Mouse (Mus musculus): ENCODE data around the gene Olfr130.

The Olfr130 gene

DNA sequence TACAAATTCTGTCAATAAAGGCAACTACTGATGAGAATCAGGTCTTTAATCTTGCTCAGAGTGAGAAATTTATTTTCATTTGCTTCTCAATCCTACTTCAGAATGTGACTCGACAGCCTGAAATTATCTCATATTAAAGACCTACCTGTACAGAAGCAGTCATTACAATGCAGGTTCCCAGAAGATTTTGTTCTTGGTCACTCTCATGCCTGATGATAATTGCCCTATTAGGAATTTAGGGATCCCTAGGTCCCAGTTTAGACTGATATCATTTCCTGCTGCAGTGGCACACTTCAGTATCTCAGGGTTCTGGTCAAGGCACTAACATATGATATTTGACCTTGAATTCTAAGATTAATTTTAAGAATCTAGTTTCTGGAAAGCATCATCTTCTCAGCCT is at the start of gene Olfr130:
Gene Olfr130 (plus strand): TSS at position 301 of the 400 bp plus-strand sequence.
- no peak for DNase-seq (ENCODE audit: low read depth, low spot score)

DNA sequence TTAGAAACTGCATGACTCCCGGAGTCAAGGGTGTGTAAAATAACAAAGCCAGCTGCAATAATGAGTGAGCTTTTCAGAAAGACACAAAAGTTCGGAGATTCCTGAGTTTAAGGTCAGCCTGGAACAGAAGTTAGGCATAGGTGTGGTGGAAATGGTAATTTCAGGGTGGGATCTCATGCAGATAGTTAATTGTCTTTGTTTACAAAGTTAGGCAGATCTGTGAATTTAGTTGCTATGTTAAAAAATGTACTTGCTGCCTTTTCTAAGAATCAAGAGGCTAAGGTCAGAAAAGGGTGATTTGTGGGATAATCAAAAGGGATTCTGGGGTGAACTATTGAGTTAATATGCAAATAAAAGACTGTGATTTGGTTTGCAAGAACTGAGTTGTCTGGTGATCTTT is 47.4 kb upstream of the Olfr130 start:
- no peak for DNase-seq (ENCODE audit: low read depth, low spot score)

DNA sequence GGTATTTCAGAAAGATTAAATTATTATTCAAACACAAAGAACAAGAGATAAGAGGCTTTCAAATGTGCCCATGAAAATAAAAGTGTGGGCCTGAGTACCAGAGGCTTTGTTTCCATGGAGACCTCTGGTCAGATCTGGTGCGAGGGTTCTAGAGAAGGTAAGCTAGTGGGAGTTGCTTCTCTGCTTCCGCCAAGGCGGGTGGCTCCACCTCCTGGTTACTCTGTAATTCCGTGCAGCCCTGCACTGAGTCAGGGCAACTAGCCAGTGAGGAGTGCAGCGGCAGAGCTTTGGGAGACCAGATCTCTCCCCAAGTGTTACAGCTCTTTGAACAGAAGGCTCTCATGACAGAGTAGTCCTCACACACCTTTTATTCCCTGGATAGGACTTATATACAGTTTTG is 37.4 kb upstream of the Olfr130 start:
- no peak for DNase-seq (ENCODE audit: low read depth, low spot score)

DNA sequence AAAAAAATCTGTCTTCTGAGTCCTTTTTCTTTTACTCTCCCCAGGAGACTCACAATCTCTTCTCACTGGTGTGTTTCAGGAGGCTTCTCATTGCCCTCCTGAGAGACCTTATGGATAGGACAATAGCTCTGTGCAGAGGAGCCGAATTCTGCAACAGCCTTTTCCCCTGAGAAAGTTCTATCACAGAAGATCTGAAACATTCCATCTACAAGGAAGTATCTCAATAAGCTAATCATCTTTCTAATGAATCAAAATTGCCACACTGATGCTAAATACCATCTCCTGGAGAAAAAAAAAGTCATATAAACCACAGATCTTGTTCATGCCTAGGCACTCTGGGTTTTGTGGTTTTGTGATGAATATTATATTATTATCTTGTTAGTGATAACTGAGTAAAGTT is 3.7 kb upstream of the Olfr130 start, which contains the start of gene Olfr129:
Gene Olfr129 (minus strand): TSS at position 101 of the 400 bp plus-strand sequence.
- no peak for DNase-seq (ENCODE audit: low read depth, low spot score)

DNA sequence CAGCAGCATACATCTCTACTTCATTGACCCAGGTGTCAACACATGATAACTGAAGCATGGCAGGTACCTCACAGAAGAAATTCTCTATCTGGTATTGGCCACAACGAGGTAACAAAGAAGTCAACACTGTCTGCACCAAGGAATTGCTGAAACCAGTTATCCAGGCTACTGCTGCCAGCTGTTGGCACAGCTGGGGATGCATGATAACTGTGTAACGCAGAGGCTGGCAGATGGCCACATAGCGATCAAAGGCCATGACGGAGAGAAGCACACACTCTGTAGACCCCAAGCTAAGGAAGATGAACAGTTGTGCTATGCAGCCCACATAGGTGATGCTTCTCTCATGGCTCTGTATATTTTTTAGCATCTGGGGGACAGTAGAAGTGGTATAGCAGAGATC is 18.6 kb downstream of the Olfr130 start:
- DNase-seq (ENCODE audit: low read depth, low spot score) = no peak

DNA sequence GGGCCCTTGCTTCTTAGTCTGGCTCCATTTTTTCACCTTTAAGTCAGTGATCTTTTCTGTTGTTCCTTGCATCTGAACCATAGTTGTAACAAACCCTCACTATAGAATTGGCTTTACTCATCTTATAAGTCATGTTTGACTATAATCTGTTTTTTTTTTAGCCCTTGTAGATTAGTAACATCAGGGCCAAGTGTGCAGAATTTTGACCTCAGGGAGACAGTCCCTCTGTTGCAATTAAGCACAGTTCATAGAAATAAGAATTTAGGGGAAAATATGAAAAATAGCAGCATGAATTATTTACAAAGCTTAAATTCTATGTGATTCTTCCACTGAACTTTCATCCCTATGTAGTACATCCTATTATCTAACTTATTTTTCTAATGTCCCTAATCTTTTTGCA is 24.9 kb downstream of the Olfr130 start, which contains the start of gene Olfr131:
Gene Olfr131 (minus strand): TSS at position 101 of the 400 bp plus-strand sequence.
- DNase-seq (ENCODE audit: low read depth, low spot score) = no peak
